Mouse (Mus musculus): ENCODE data around the gene Bcl2l11. TPM values are rescaled to one million over a fixed set of nuclear protein-coding genes. Genes with fewer than 3 reads are reported as not detected.

Bcl2l11 gene
- polyA plus RNA-seq, 1 experiment from 2014 or later = 8.8 TPM

GRCm38 (mm10) chr2:128122891-128123771, 2.7 kb upstream of the Bcl2l11 start:
- peak overlapping the region; percentile 22 for H3K4me3 ChIP-seq (replicated peaks; ENCODE audit: low read length)
- ATAC-seq = no peak
- H3K4me1 ChIP-seq (replicated peaks; ENCODE audit: control insufficient read depth, insufficient read depth, low read length) = peaks cover 38% of the 10 kb centered on the region
- H3K36me3 ChIP-seq (ENCODE audit: control insufficient read depth, insufficient read depth) = no peaks in the 10 kb centered on the region
- peak overlapping the region; percentile 41 for H3K4me2 ChIP-seq (ENCODE audit: low read length)
- H3K9me3 ChIP-seq (ENCODE audit: control insufficient read depth, low read length) = no peaks in the 10 kb centered on the region
- no peak overlapping the region for H3K9ac ChIP-seq (replicated peaks; ENCODE audit: low read depth, low read length)
- H3K27ac ChIP-seq (ENCODE audit: low read length) = no peak overlapping the region
- WGBS = 2% methylated on average over 40 of the region's 40 CpGs
- peaks cover 35% of the 10 kb centered on the region for H3K27me3 ChIP-seq (replicated peaks; ENCODE audit: control insufficient read depth, insufficient read depth, low read length)

- Histone ChIP-seq H3K27ac (ENCODE audit: low read length) (no peak overlapping the region), H3K27me3 (replicated peaks; ENCODE audit: control insufficient read depth, insufficient read depth, low read length) (peaks cover 35% of the 10 kb centered on the region), H3K9ac (replicated peaks; ENCODE audit: low read depth, low read length) (no peak overlapping the region), H3K4me2 (ENCODE audit: low read length) (peak overlapping the region; percentile 41), H3K4me3 (replicated peaks; ENCODE audit: low read length) (peak overlapping the region; percentile 22), H3K4me1 (replicated peaks; ENCODE audit: control insufficient read depth, insufficient read depth, low read length) (peaks cover 45% of the 10 kb centered on the region), H3K9me3 (ENCODE audit: control insufficient read depth, low read length) (no peaks in the 10 kb centered on the region), H3K36me3 (ENCODE audit: control insufficient read depth, insufficient read depth) (no peaks in the 10 kb centered on the region)
- no peak for ATAC-seq
- WGBS = 3% methylated on average over 23 of the region's 23 CpGs
Observed at GRCm38 (mm10) chr2:128123921-128124683, 1.7 kb upstream of the Bcl2l11 start.

- WGBS = 4% methylated on average over 15 of the region's 15 CpGs
- H3K36me3 ChIP-seq (ENCODE audit: control insufficient read depth, insufficient read depth) = no peaks in the 10 kb centered on the region
- no peak for ATAC-seq
Observed at GRCm38 (mm10) chr2:128124693-128125092, 1.1 kb upstream of the Bcl2l11 start.

GRCm38 (mm10) chr2:128126591-128127051, 783 bp downstream of the Bcl2l11 start:
- Histone ChIP-seq H3K9me3 (ENCODE audit: control insufficient read depth, low read length) (no peaks in the 10 kb centered on the region), H3K27me3 (replicated peaks; ENCODE audit: control insufficient read depth, insufficient read depth, low read length) (peaks cover 29% of the 10 kb centered on the region), H3K4me2 (ENCODE audit: low read length) (peak overlapping the region; percentile 100), H3K27ac (ENCODE audit: low read length) (no peak overlapping the region), H3K4me1 (replicated peaks; ENCODE audit: control insufficient read depth, insufficient read depth, low read length) (peaks cover 45% of the 10 kb centered on the region), H3K9ac (replicated peaks; ENCODE audit: low read depth, low read length) (peak overlapping the region; percentile 62), H3K4me3 (replicated peaks; ENCODE audit: low read length) (peak overlapping the region; percentile 73), H3K36me3 (ENCODE audit: control insufficient read depth, insufficient read depth) (no peaks in the 10 kb centered on the region)
- under 1% methylated on average over 35 of the region's 35 CpGs for WGBS
- peak; percentile 1 for ATAC-seq

More at GRCm38 (mm10) chr2:128124693-128125092, 1.1 kb upstream of the Bcl2l11 start:
- Histone ChIP-seq H3K9me3 (ENCODE audit: control insufficient read depth, low read length) (no peaks in the 10 kb centered on the region), H3K4me2 (ENCODE audit: low read length) (peak overlapping the region; percentile 100), H3K4me1 (replicated peaks; ENCODE audit: control insufficient read depth, insufficient read depth, low read length) (peaks cover 45% of the 10 kb centered on the region), H3K9ac (replicated peaks; ENCODE audit: low read depth, low read length) (no peak overlapping the region), H3K27ac (ENCODE audit: low read length) (no peak overlapping the region), H3K4me3 (replicated peaks; ENCODE audit: low read length) (peak overlapping the region; percentile 73), H3K27me3 (replicated peaks; ENCODE audit: control insufficient read depth, insufficient read depth, low read length) (peaks cover 35% of the 10 kb centered on the region)

- no peaks in the 10 kb centered on the region for H3K9me3 ChIP-seq (ENCODE audit: control insufficient read depth, low read length)
- peak; percentile 94 for ATAC-seq
- peak overlapping the region; percentile 58 for H3K27ac ChIP-seq (ENCODE audit: low read length)
- no peaks in the 10 kb centered on the region for H3K36me3 ChIP-seq (ENCODE audit: control insufficient read depth, insufficient read depth)
- H3K27me3 ChIP-seq (replicated peaks; ENCODE audit: control insufficient read depth, insufficient read depth, low read length) = peaks cover 26% of the 10 kb centered on the region
- H3K4me3 ChIP-seq (replicated peaks; ENCODE audit: low read length) = peak overlapping the region; percentile 73
- under 1% methylated on average over 67 of the region's 67 CpGs for WGBS
- H3K4me2 ChIP-seq (ENCODE audit: low read length) = peak overlapping the region; percentile 100
- H3K9ac ChIP-seq (replicated peaks; ENCODE audit: low read depth, low read length) = peak overlapping the region; percentile 62
- H3K4me1 ChIP-seq (replicated peaks; ENCODE audit: control insufficient read depth, insufficient read depth, low read length) = peaks cover 45% of the 10 kb centered on the region
Observed at GRCm38 (mm10) chr2:128127121-128127671, 1.4 kb downstream of the Bcl2l11 start.

- Histone ChIP-seq H3K27ac (ENCODE audit: low read length) (peak overlapping the region; percentile 58), H3K27me3 (replicated peaks; ENCODE audit: control insufficient read depth, insufficient read depth, low read length) (peaks cover 23% of the 10 kb centered on the region), H3K4me1 (replicated peaks; ENCODE audit: control insufficient read depth, insufficient read depth, low read length) (peaks cover 42% of the 10 kb centered on the region), H3K36me3 (ENCODE audit: control insufficient read depth, insufficient read depth) (no peaks in the 10 kb centered on the region), H3K4me3 (replicated peaks; ENCODE audit: low read length) (peak overlapping the region; percentile 73), H3K9ac (replicated peaks; ENCODE audit: low read depth, low read length) (peak overlapping the region; percentile 62), H3K9me3 (ENCODE audit: control insufficient read depth, low read length) (no peaks in the 10 kb centered on the region), H3K4me2 (ENCODE audit: low read length) (peak overlapping the region; percentile 100)
- 0% methylated on average over 48 of the region's 48 CpGs for WGBS
- ATAC-seq = peak; percentile 32
Observed at GRCm38 (mm10) chr2:128127691-128128292, 2.0 kb downstream of the Bcl2l11 start.

- Histone ChIP-seq H3K36me3 (ENCODE audit: control insufficient read depth, insufficient read depth) (no peaks in the 10 kb centered on the region), H3K4me2 (ENCODE audit: low read length) (peak overlapping the region; percentile 100), H3K4me3 (replicated peaks; ENCODE audit: low read length) (peak overlapping the region; percentile 73), H3K9me3 (ENCODE audit: control insufficient read depth, low read length) (no peaks in the 10 kb centered on the region), H3K27ac (ENCODE audit: low read length) (no peak overlapping the region), H3K4me1 (replicated peaks; ENCODE audit: control insufficient read depth, insufficient read depth, low read length) (peaks cover 35% of the 10 kb centered on the region), H3K9ac (replicated peaks; ENCODE audit: low read depth, low read length) (no peak overlapping the region), H3K27me3 (replicated peaks; ENCODE audit: control insufficient read depth, insufficient read depth, low read length) (peaks cover 16% of the 10 kb centered on the region)
- WGBS = 22% methylated on average over 10 of the region's 10 CpGs
- no peak for ATAC-seq
Observed at GRCm38 (mm10) chr2:128128532-128128931, 2.7 kb downstream of the Bcl2l11 start.

- H3K27me3 ChIP-seq (replicated peaks; ENCODE audit: control insufficient read depth, insufficient read depth, low read length) = no peaks in the 10 kb centered on the region
- H3K9ac ChIP-seq (replicated peaks; ENCODE audit: low read depth, low read length) = no peak overlapping the region
- ATAC-seq = no peak
- H3K4me2 ChIP-seq (ENCODE audit: low read length) = no peak overlapping the region
- H3K27ac ChIP-seq (ENCODE audit: low read length) = no peak overlapping the region
- H3K36me3 ChIP-seq (ENCODE audit: control insufficient read depth, insufficient read depth) = no peaks in the 10 kb centered on the region
- peaks cover 13% of the 10 kb centered on the region for H3K4me1 ChIP-seq (replicated peaks; ENCODE audit: control insufficient read depth, insufficient read depth, low read length)
- no peaks in the 10 kb centered on the region for H3K9me3 ChIP-seq (ENCODE audit: control insufficient read depth, low read length)
- H3K4me3 ChIP-seq (replicated peaks; ENCODE audit: low read length) = no peak overlapping the region
- WGBS = 91% methylated on average over 11 of the region's 11 CpGs
Observed at GRCm38 (mm10) chr2:128131503-128131902, 5.7 kb downstream of the Bcl2l11 start.
